9 mouse cellular contexts compared by ENCODE assay signal in genomic region chr2:168128211-168128859, GRCm38 (mm10). TPM values are rescaled to one million over a fixed set of nuclear protein-coding genes. Genes with fewer than 3 reads are reported as not detected.
A peak's percentile ranks its signal among the peaks of the same experiment; 100 is the strongest.
DNase-seq lines count a peak whose midpoint lies in the region; ATAC-seq and TF ChIP-seq lines count a peak whose summit lies in the region.
"Had no signal": no experiment of that assay in that cellular context is flagged by ENCODE, and none has a peak within 500 bp of the region (broad histone marks: within the 10 kb centered on the region; RNA-seq: fewer than 3 reads in every experiment).

No protein-coding gene starts in this region.

- no peaks in the 10 kb centered on the region for H3K36me3 ChIP-seq in embryonic facial prominence, embryonic 15.5 days
- no peaks in the 10 kb centered on the region for H3K36me3 ChIP-seq in heart, embryonic 10.5 days
- H3K36me3 ChIP-seq in kidney, embryonic 14.5 days (ENCODE audit: control insufficient read depth, insufficient read depth, low read length): no peaks in the 10 kb centered on the region
- H3K36me3 ChIP-seq in limb, embryonic 14.5 days (ENCODE audit: control insufficient read depth, insufficient read depth, low read length): no peaks in the 10 kb centered on the region

- no peaks in the 10 kb centered on the region for H3K9me3 ChIP-seq in embryonic facial prominence, embryonic 15.5 days (replicated peaks)
- no peaks in the 10 kb centered on the region for H3K9me3 ChIP-seq in heart, embryonic 10.5 days
- H3K9me3 ChIP-seq in kidney, embryonic 14.5 days (ENCODE audit: control insufficient read depth, low read length): no peaks in the 10 kb centered on the region
- no peaks in the 10 kb centered on the region for H3K9me3 ChIP-seq in limb, embryonic 14.5 days (ENCODE audit: control insufficient read depth, low read length)

- TF ChIP-seq POLR2A in limb, embryonic 14.5 days (IDR thresholded peaks at IDR 0.05; ENCODE audit: borderline replicate concordance, extremely low read depth, insufficient read depth, insufficient read length): no peak

- H3K27ac ChIP-seq in embryonic facial prominence, embryonic 15.5 days (replicated peaks): 0 out of 2 replicates have a peak overlapping the region, but pooled peaks have one; percentile 58
- H3K27ac ChIP-seq in heart, embryonic 10.5 days: peak overlapping the region; percentile 86
- no peak overlapping the region; the same call in 1 of the 2 replicates for H3K27ac ChIP-seq in kidney, embryonic 14.5 days (ENCODE audit: low read depth, low read length)
- no peak overlapping the region for H3K27ac ChIP-seq in limb, embryonic 14.5 days (replicated peaks; ENCODE audit: low read depth, low read length)

- no peak overlapping the region for H3K9ac ChIP-seq in embryonic facial prominence, embryonic 15.5 days
- no peak overlapping the region for H3K9ac ChIP-seq in kidney, embryonic 14.5 days (ENCODE audit: low read depth, low read length)
- no peak overlapping the region for H3K9ac ChIP-seq in limb, embryonic 14.5 days (ENCODE audit: low read depth, low read length, severe bottlenecking)

- DNase-seq in 3T3-L1 (ENCODE audit: low read depth, low spot score): peak; percentile 86
- DNase-seq in adrenal gland, postnatal 4 days (ENCODE audit: low spot score in 2 of 2): peak; percentile 84 to 87
- DNase-seq in heart, embryonic 10.5 days (ENCODE audit: low spot score): peak; percentile 97
- DNase-seq in limb, embryonic 14.5 days (ENCODE audit: low spot score): peak; percentile 91
- DNase-seq in monocyte, adult 2 months (ENCODE audit: low read depth in 1 of 2, low spot score in 2 of 2): peak; percentile 55 to 70
- DNase-seq in spleen, postnatal 36 days (ENCODE audit: low spot score in 2 of 2): peak; percentile 67 to 68

- H3K27me3 ChIP-seq in embryonic facial prominence, embryonic 15.5 days: no peaks in the 10 kb centered on the region
- H3K27me3 ChIP-seq in heart, embryonic 10.5 days (ENCODE audit: insufficient read depth, poor library complexity, severe bottlenecking): no peaks in the 10 kb centered on the region
- H3K27me3 ChIP-seq in kidney, embryonic 14.5 days (ENCODE audit: control insufficient read depth, insufficient read depth, low read length): no peaks in the 10 kb centered on the region
- no peaks in the 10 kb centered on the region for H3K27me3 ChIP-seq in limb, embryonic 14.5 days (ENCODE audit: control insufficient read depth, insufficient read depth, low read length)
- H3K27me3 ChIP-seq: Patski had no signal

- H3K4me1 ChIP-seq in embryonic facial prominence, embryonic 15.5 days: peaks cover 19% of the 10 kb centered on the region
- peaks cover 57% of the 10 kb centered on the region for H3K4me1 ChIP-seq in heart, embryonic 10.5 days
- peaks cover 15% of the 10 kb centered on the region; the same call in 1 of the 2 replicates for H3K4me1 ChIP-seq in kidney, embryonic 14.5 days (ENCODE audit: control insufficient read depth, insufficient read depth, low read length)
- H3K4me1 ChIP-seq in limb, embryonic 14.5 days (ENCODE audit: control insufficient read depth, insufficient read depth, low read length): no peaks in the 10 kb centered on the region

- ATAC-seq in embryonic facial prominence, embryonic 15.5 days (ENCODE audit: insufficient number of reproducible peaks, low FRiP score, low TSS enrichment, low read depth): peak; percentile 79
- ATAC-seq in kidney, embryonic 14.5 days (ENCODE audit: low FRiP score, low TSS enrichment): peak; percentile 80
- ATAC-seq in limb, embryonic 14.5 days (ENCODE audit: low FRiP score, low read depth): peak; percentile 87
- ATAC-seq: Patski had no signal

- H3K4me3 ChIP-seq in embryonic facial prominence, embryonic 15.5 days (replicated peaks): no peak overlapping the region
- H3K4me3 ChIP-seq in heart, embryonic 10.5 days: 0 out of 2 replicates have a peak overlapping the region, but pooled peaks have one; percentile 12
- no peak overlapping the region for H3K4me3 ChIP-seq in kidney, embryonic 14.5 days (ENCODE audit: low read length)
- H3K4me3 ChIP-seq in limb, embryonic 14.5 days (replicated peaks; ENCODE audit: low read length): no peak overlapping the region

- H3K4me2 ChIP-seq in embryonic facial prominence, embryonic 15.5 days (replicated peaks): peak overlapping the region; percentile 15; the same call in 1 of the 2 replicates
- no peak overlapping the region for H3K4me2 ChIP-seq in kidney, embryonic 14.5 days (replicated peaks; ENCODE audit: low read depth, low read length)
- no peak overlapping the region; the same call in 1 of the 2 replicates for H3K4me2 ChIP-seq in limb, embryonic 14.5 days (replicated peaks; ENCODE audit: low read depth, low read length, severe bottlenecking)

- WGBS in embryonic facial prominence, embryonic 15.5 days: 23% methylated on average over 12 of the region's 14 CpGs
- WGBS in heart, embryonic 10.5 days: 37% methylated on average over 11 of the region's 14 CpGs
- 35% methylated on average over 13 of the region's 14 CpGs for WGBS in kidney, embryonic 14.5 days
- 31% methylated on average over 12 of the region's 14 CpGs for WGBS in limb, embryonic 14.5 days

RNA-seq across cellular contexts. Expression of gene Pard6b, which starts 47.5 kb away (rescaled TPM):
- total RNA-seq in adrenal gland, postnatal 4 days (2021): 1 to 10 TPM; 2.7 to 9.6 TPM
- 3.6 and 4.1 TPM in 2 replicates for polyA plus RNA-seq in embryonic facial prominence, embryonic 15.5 days (2015; fragmentation: Nextera tagmentation; extraction: Ambion mirVana)
- polyA plus RNA-seq in heart, embryonic 10.5 days (2016; fragmentation: Nextera tagmentation; extraction: Ambion mirVana): 12.2 and 15.0 TPM in 2 replicates
- polyA plus RNA-seq in kidney, embryonic 14.5 days (2014; fragmentation: Nextera tagmentation; extraction: Ambion mirVana): 9.7 and 22.0 TPM in 2 replicates
- 3.7 and 4.0 TPM in 2 replicates for polyA plus RNA-seq in limb, embryonic 14.5 days (2012; rRNA removed)
- polyA plus RNA-seq in limb, embryonic 14.5 days (2014; fragmentation: Nextera tagmentation; extraction: Ambion mirVana): 4.0 and 4.1 TPM in 2 replicates

Comparison
In these comparisons a context has a peak if more than half of its experiments do, and no peak if none do; other contexts are left out.
1. H3K27ac ChIP-seq: peak in embryonic facial prominence, embryonic 15.5 days (single experiment) and heart, embryonic 10.5 days (single experiment); none in kidney, embryonic 14.5 days (single experiment) and limb, embryonic 14.5 days (single experiment).
2. Peak in every context shown above with its lines, with median percentiles within 50 percentile points of each other: DNase-seq and ATAC-seq.